Mouse (Mus musculus) neural tube, embryonic 10.5 days (tissue): Measurements from ENCODE around the gene Plppr2.
A peak's percentile ranks its signal among the peaks of the same experiment; 100 is the strongest.

Experiments used
- DNase-seq: peaks from one replicate; pipeline ENCODE4 v3.0.0-alpha.2; 2017; ENCODE audit warnings: low spot score; ENCODE audit errors: extremely low spot score

Plppr2 gene

DNA sequence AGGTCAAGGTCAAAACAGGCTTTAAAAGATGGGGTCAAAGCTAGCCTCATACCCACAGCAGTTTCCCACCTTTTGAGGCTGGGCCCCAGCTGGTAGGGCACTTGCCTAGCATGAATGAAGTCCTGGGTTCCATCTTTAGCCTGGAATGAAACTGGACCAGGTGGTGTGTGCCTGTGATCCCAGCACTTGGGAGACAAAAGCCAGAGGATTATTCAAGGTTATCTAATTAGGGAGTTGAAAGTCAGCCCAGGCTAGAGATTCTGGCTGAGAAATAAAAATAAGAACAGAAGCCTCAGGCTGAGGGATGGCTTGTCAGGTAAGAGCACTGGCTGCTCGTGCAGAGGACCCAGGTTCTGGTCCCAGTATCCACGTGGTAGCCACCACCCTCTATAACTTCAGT is 4.8 kb upstream of the Plppr2 start:
- DNase-seq, result no peak

DNA sequence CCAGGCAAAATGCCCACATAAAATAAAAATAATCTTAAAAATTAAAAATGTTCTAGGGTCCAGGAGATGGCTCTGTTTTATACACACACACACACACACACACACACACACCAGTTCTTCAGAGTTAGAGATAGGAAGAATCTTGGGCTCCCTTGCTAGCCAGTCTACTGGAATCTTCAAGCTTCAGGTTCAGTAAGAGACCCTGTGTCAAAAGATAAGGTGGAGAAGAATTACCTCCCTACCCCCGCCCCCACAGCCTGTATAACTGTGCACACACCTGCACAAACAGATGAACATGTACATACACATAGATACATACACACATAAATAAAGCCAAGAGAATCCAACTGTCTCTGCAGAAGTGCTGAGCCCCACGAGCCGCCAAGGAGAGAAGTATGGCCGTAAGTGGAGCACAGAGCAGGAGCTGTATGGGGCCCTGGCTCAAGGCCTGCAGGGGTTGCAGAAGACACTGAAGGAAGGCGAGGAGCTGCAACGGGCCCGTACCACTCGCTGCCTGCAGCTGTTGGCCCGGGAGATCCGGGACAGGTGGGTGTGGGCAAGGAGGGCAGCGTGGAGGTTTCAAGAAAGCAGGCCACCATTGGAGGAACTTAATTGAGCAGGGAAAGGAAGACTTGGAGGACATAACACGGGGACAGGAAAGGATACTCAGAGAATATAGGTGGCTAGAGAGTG is 4.2 kb upstream of the Plppr2 start:
- DNase-seq, result no peak

DNA sequence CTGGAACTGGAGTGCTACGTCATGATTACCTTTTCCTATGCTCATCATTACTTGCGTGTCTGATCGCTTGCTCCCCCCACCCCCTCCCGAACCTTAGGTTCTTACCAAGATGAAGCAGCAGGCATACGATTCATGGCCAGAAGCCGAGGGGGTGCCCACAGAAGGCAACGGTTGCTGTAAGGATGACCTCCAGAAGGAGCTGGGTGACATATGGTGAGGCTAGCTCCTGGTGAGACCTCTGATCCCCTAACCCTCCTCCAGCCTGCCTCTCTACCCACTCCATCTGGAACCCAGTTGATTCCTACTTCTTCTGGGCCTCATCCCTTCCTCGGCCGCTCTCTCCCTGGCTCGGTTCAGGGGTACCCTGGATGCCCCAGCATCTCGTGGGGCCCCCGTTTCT is 2.8 kb upstream of the Plppr2 start:
- DNase-seq, result no peak

DNA sequence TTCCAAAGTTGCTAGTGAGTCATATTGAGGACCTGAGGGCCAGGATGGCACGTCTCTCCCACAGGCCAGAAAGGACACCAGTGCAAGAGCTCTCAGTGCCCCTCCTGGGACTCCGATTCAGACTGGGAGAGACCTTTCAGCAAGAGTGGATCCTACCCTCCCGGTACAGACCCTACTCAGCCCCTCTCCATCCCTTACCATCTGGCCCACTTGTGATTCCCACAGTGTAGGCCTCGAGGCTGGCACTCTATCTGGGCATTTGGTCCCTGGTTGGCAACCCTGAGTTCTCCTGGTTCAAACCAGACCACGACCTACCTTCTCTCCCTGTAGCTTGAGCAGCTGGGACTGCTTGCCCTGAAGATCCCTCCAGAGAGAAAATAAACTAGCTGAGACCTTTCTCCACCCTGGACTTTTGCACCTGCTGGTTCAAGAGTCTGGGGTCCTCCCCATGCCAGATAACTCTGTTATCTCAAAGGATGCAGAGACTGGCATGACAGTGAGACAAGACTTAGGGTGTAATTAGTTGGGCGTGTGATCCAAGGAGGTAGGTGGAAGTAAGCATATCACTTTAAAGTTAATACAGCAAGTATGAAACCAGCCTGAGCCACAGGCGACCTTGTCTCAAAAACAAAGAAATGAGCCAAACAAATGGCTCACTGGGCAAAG is 1.2 kb upstream of the Plppr2 start:
- no peak for DNase-seq

DNA sequence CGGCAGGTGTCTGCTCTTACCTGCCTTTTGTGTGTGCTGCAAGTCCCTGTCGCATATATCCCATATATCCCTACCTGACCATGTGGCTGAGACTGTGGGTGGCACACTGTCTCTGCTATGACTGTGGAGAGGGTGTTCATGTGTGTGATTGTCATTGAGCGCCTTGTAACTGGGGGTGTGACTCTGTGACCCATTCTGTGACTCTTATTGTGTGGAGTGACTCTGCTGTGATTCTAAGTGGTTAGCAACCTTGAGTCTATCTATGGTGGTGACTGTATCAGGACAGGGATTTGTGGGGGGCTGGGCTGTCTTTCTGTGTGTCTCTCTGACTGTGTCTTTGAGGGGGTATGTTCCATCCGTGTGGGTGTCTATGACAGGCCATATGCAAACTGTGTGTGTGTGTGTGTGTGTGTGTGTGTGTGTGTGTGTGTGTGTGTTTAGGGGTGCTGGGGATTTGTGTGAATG is 910 bp downstream of the Plppr2 start:
- no peak for DNase-seq

DNA sequence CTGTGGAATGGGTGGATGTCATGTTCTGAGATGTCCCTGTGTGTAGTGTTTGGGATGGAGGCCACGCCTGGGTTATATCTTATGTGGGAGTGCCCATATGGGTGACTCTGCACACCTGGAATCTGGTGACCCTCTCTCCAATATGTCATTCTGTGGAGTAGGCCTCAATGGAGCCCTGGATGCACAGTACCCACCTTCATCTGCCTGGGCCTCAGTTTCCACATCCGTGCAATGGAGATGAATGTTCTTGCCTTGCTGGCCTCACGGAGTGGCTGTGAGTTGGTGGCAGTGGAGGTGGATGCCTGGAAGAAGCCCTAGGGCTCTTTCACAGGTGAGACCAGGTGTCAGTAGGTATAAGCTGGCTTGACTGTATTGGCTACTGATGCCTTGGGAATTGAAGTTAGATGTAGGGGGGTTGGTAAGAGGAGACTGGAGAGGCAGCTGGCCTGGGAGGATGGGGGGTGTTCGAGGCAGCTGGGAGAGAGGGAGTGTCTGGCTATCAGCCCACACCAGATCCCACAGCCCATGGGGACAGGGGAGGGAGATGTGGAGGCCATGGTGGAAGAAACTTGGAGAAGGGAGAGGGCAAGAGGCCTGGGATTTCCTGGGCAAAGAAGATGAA is 1.5 kb downstream of the Plppr2 start:
- DNase-seq, result no peak

DNA sequence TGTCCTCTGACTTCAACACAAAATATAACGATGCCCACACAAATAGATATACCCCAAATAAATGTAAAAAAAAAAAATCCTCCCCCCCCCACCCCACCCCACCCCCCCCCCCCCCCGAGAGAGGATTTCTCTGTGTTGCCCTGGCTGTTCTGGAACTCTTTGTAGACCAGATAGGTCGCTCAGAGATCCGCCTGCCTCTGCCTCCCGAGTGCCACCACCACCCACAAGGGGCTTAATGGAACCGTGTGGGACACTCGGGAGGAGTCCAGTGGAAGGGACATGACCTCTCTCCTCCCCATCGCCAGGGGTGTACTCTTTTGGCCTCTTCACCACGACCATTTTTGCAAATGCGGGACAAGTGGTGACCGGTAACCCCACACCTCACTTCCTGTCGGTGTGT is 6.2 kb downstream of the Plppr2 start:
- DNase-seq, result no peak

DNA sequence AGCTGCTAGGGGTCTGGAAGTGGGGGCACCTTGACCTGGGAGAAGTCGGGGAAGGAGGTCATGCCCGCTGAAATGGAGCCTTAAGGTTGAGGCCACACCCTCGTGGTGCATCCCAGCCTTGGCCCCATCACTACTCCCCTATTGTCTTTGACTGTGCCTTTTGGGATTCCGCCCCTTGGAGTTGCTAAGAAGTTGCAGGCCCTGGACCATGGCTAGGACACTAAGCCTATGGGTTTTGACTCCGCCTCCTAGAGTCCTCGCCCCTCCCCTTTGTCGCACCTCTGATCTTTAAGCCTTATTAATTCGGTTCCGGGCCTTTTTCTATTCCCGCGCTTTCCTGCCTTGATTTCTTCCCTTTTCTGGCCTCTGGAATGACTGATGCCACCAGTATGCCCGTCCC is 6.8 kb downstream of the Plppr2 start:
- DNase-seq, result no peak

DNA sequence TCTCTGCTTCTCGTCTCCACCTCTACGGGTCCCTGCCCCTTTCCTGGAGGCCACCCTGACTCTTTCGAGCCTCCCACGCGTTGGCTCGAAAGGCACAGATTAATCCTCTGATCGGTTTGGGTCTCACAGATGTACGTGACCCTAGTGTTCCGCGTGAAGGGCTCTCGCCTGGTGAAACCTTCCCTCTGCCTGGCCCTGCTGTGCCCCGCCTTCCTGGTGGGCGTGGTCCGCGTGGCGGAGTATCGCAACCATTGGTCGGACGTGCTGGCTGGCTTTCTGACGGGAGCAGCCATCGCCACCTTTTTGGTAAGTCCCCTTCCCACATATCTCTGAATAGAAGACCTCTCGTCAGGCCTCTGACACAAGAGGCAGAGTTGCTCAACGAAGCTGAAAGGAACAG is 7.4 kb downstream of the Plppr2 start:
- peak; percentile 29 for DNase-seq

DNA sequence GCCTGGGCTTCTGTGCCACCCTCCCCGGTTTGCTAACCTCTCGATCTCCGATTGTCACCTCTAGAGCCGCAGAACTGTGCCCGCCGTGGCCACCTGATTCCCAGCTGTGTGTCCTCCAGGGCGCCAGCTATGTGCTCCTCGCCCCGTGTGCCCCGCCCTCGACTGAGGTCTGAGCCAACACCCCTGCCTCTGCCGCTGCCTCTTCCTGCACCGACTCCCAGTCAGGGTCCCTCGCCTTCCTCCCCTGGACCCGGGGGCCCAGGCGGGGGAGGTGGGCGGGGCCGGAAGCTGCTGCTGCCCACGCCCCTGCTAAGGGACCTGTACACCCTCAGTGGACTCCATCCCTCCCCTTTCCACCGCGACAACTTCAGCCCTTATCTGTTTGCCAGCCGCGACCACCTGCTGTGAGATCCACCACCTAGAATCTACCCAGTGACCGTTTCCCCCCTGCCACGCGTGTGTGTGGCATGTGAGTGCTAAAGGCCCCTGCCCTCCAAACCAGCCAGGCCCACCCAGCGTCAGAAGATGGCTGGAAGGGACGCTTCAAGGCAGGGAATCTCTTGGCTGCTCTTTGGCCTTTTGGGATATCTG is 10.8 kb downstream of the Plppr2 start:
- DNase-seq, result no peak

DNA sequence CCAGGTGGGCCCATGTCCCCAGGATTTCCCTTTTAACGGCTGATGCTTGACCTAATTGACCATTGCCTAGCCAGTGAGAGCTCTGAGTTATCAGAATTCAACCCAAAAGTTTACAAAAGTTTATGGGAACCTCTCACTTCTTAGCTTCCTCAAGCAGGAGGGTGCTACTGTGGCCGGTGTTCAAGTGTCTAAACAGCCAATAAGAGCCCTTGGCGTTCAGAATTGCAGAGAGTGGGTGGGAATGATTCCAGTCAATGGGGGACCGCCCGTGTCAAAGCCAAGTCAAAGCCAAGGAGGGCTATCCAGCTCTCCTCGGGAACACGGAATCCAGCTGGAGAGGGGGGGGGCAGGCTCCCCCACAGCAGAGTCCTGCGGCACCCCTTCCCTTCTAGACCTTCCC is 11.3 kb downstream of the Plppr2 start:
- DNase-seq, result no peak

DNA sequence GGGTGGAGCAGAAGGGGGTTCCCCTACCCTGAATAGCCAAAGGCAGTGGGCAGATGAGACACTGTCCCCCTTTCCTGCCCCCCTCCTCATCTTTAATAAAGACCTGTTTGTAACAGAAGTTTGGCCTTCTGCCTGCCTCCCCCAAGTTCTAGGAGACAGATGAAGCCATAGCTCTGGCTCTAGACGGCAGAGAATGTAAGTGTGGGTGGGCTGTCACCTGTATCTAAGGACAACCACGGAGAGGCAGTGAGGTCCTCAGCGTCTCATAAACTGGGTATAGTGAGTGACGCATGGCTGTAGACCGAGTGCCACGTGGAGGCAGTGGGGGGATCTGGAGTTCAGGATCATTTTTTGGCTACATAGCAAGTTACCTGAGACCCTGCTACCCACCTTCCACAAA is 12.0 kb downstream of the Plppr2 start:
- DNase-seq, result no peak

DNA sequence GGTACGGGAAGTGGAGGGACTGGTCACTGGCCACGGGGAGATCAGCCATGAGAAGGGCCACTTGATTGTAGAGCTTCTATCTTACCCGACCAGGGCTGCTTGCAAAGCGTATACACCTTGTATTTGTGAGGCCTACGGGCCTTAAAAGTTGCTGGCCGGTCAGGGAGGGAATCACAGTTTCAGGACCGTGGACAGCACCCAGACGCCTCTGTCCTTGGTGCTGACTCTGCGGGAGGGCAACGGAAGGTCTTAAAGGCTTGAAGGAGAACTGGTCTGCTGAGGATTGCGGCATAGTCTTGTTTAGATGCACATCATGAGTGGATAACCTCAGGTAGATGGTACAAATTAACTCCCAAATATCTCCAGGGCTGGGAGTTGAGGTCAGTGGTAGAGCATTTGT is 13.5 kb downstream of the Plppr2 start:
- DNase-seq, result peak; percentile 89

DNA sequence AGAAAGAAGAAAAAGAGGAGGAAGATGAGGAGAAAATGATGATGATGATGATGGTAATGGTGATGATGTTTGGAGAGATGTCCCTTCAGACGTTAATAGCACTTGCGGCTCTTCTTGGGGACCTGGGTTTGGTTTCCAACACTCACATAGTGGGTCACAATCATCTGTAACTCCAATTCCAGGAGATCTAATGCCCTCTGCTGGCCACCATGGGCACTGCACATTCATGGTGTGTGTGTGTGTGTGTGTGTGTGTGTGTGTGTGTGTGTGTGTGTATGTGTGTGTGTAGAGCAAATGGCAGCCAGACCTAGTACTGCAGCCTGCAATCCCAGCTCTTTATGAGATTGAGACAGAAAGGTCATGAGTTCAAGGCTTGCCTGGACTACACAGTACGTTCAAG is 15.1 kb downstream of the Plppr2 start:
- DNase-seq, result no peak

DNA sequence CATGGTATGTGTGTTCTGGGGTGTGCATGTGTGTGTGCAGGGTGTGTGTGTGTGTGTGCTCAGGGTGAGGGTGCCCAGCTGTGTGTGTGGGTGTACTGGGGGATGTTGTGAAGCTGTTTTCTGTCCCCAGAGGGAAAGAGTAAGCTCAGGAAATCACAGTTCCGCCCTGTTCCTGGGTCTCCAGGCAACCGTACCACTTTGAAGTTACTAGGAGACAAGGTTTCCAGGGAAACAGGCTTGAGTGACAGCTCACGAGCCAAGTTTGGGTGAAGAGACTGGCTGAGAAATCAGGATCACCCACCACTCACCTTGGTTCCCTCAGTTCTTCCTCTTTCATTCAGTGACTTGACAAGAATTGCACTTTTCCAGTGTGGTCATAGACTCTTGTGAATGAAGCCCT is 16.8 kb downstream of the Plppr2 start:
- no peak for DNase-seq

DNA sequence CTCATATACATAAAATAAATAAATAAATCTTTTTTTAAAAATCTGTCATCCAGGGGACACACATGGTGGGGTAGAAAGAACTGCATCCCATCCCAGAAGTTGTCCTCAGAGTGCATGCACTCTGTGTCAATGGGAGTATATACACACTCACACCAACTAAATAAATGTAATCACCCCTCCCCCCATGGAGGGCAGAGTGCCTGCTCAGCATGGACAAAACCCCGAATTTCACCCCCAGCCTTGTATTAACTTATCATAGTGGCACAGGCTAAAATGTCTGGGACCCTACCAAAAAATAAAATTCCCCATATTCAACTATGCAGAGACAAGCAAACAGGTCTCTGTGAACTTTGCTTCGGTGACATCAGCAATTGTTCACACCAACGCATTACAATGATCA is 17.8 kb downstream of the Plppr2 start:
- DNase-seq, result no peak

DNA sequence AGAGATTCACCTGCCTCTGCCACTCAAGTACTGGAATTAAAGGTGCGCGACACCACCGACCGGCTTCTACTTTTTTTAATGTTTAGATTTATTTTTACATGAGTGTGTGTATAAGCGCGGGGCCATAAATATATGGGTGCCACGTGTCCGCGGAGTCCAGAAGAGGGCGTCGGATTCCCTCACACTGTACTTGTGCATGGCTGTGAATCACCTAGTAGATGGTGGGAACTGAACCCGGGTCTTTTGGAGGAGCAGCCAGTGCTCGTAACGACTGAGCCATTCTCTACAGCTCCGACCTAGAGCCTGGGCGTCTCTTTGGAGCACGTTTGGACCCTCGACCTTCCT is 18.4 kb downstream of the Plppr2 start:
- DNase-seq, result no peak

DNA sequence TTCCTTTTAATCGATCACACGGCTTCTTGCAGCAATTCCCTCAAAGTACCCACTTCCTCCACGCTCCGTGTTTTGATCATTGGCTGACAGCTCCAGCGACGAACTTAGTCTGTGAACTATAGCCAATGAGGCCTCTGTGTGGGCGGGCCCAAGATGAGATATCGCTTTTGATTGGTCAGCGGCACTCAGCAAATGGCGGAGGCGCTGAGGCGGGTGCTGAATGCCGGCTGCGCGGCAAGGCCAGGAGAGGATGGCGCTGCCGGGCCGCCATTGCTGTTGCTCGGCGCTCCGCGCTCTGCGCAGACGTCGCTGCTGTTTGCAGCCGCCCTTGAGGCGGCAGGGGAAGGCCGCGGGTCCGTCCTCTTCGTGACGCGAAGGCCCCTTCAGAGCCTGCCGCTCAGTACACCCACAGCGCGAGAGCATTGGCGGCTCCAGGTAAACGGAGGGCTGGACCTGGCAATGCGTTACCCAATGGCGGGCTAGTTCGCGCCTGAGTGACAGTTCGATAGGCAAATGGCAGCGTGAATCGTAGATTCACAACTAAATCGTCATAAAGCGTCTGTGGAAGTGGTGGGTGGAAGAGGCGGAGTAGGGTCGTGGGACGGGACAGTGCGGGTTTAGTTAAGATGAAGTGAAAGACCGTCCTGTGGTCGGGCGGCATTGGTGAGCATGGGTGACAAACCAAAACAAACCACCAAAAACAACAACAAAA is 18.9 kb downstream of the Plppr2 start, which contains the start of gene Swsap1:
TSS of gene Swsap1 (plus strand) at position 186 of the 712 bp plus-strand sequence.
- peak; percentile 97 for DNase-seq

DNA sequence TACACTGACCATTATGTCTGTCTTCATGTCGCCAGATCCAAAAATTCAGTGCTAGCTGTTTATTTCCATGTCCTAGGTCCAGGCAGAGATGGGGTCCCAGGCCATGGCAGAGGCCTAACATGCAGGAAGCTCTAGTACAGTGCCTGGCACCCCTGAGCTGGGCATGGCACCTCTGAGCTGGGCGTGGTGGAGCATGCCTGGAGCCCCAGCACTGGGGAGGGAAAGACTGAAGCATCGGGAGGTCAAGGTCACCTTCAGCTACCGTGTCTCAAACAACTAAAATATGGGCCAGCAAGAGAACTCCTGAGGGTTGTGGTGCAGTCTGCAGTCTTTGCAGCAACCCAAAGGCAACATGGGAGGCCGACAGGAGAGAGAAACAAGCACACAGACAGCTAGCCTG is 21.5 kb downstream of the Plppr2 start:
- no peak for DNase-seq

DNA sequence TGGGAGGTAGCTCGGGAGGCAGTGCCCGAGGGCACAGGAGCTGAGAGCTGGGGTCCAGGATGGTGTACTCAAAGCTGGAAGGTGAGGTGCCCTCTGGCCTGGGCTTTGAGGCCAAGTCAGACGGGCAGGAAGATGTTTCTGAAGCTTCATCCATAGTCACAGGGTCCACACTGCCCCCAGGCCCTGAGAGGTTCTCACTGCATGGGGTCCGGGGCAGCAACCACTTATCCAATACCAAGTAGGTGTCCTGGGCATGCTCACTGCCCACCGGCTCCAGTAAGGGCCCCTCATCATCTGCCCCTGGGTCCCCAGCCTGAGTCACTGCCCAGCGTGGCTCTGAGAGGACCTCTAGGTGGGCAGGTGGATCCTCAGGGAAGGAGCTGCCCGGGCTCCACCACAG is 22.4 kb downstream of the Plppr2 start:
- DNase-seq, result no peak

DNA sequence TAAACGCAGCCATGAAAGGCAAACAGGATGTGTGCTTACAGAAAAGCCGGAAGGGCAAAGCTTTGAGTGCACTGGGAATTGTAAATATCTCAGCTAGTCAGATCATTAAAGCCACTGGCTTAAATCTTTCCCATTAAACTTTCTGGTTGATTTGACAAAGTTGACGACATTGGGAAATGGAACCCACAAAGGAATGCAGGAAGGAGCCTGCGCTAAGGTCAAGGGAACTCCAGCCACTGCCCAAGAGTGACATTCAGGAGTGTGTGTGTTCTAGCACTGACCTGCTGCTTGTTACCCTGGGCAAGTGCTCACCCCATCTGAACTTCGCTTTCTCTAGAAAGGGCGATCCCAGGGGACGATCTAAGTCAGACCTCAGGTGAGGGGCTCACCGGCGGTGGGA is 23.3 kb downstream of the Plppr2 start:
- DNase-seq, result no peak
